Mouse (Mus musculus): ENCODE measurements around the gene Gast.
"Not testable (repeated sequence)": the region's sequence is repeated elsewhere in the genome, so short reads cannot be mapped to it uniquely, and the experiment has no call there.

Gene Gast

DNA sequence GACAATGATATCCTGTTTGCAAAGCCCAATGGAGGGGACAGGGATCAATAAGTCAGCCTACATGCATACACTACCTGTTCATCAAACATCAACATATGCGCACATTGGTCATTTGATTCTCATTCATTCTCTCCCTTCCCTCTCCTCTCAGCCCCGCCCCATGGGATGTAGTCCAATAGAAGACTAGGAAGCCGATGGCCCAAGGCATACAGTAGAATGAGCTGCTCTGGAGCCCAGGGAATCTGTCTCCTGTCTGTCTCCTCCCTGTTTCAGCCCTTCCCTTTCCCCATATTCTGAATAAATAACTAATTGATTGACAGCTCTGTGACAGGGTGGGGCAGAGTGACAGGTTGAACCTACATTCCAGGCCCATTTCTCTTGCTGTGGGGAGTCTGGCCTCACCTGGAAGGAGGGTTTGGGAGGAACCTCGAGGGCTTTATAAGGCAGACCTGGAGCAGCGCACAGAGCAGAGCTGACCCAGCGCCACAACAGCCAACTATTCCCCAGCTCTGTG lies at the start of gene Gast:
Gene Gast (plus strand): TSS at position 464 of the 514 bp plus-strand sequence.
- no peak for DNase-seq

DNA sequence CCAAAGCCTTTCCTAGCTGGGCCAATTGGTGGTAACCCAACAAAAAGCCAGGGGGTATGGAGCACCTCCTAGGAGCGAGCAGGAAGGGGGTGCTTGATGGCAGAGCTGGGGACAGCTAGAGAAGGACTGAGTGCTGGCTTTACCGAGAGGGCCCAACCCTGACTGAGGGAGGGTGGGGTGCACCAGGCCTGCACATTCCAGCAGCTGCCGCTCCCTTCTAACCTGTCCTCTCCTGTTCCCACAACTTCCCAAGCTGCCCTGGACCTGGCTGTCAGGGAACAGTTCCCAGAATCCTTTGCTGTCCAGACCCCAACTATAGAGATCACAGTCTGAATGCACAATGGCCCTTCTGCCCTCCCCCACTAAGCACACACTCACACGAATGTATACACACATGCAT lies 49.2 kb upstream of the Gast start:
- DNase-seq = no peak

DNA sequence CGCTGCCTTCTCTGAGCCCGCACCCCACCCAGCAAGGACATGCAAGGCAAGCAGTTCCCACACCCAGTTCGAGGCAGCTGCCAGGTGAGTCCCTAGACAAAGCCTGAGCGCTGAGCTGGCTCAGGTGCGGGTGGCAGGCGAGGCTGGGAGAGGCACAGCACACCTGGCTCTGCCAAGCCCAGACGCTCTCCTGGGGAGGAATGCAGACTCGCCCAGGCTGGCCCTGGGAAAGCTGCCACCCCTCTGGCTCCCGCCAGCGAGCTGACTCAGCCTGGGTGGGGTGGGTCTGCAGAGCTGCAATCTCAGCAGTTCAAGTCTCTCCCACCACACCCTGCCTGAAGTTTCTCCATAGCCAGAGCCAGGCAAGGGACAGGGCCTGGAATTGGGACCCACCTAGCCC lies 47.2 kb upstream of the Gast start:
- DNase-seq = no peak

DNA sequence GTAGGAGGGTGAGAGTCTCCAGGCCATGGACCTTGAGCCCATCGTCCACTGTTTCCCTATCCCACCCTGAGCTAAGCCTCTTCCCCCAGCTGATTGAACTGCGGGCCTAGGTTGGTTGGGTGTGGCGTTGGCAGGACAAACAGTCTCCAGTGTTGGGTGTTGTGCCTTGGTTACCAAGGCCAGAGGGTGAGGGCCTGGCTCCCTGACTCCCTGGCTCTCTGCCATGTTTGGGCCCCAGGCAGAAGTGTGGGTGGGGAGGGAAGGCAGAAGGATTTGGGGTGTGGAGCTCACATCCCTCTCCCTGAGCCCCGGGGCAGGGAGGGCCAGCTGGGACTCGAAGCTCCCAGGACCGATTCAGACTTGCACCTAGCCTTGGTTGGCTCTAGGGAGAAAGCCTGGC lies 45.3 kb upstream of the Gast start:
- no peak for DNase-seq

DNA sequence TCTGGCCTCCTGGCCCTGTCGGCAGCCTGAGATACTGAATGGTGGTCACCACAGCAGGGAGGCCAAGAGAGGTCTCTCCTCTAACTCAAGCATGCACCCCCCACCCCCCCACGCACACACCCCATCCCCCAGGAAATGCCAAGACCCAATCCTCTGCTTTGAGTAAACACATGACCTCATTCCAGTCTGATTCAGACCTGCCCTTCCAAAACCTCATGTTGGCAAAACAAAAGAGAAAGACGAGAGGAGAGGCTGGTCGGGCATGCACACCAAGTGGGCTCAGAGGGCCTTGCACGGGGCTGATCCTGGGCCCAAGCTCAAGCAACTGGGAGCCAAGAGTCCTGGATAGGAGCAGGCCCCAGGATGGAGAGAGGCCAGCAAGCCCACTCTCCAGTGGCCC lies 44.0 kb upstream of the Gast start:
- DNase-seq = no peak

DNA sequence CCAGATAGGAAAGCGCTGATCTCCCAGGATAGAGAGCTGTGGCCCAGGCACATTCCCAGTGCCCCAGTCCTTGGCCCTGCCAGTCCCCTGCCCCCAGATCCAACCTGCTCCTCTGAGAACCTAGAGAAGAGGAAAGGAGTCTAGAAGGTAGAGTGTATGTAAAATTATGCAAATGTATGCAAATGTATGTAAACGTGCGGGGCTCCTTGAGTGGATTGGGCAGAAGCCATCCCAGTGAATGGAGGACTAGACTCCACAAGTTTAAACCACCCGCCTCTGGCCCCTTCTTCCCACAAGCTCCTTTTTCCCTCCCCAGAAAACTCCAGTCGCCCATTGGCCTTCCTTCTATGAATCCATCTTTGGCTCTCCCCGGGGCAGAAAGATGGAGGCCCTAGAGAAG lies 41.3 kb upstream of the Gast start:
- DNase-seq = no peak

DNA sequence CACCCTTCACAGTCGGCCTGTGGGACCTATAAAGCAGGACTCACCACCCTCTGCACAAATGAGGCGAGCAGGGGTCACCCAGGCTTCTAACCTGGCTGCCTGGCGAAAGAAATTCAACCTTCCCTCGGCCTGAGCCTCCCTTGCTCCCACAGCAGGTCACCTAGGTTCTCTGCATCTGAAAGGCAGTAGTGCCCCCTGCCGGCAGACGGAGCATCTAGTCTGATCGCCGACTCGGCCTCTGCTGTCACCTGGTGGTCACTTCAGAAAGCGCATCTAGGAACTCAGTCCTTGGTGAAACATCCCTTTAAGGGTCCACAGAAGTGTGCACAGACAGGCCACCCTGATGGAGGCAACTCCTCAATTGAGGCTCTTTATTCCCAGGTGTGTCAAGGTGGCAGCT lies 38.9 kb upstream of the Gast start:
- DNase-seq = peak; percentile 87 to 88

DNA sequence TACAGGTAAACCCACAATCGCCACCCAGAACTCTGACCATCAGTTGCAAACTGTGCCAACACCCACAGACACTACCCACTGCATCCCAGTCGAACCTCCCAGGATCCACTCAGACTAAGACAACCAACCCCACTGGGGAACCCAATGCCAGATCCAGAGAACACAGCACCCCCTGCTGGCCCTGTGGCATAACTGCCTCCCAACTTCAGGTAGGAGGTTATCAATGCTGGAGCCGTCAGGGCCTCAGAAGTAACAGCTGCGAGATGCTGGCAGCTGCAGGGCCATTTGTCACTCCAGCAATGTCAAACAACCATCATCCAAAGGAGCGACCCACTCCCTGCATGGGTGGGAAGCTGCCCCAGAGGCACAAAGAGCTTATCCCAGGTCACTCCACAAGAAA lies 36.4 kb upstream of the Gast start:
- DNase-seq = peak; percentile 63 to 67

DNA sequence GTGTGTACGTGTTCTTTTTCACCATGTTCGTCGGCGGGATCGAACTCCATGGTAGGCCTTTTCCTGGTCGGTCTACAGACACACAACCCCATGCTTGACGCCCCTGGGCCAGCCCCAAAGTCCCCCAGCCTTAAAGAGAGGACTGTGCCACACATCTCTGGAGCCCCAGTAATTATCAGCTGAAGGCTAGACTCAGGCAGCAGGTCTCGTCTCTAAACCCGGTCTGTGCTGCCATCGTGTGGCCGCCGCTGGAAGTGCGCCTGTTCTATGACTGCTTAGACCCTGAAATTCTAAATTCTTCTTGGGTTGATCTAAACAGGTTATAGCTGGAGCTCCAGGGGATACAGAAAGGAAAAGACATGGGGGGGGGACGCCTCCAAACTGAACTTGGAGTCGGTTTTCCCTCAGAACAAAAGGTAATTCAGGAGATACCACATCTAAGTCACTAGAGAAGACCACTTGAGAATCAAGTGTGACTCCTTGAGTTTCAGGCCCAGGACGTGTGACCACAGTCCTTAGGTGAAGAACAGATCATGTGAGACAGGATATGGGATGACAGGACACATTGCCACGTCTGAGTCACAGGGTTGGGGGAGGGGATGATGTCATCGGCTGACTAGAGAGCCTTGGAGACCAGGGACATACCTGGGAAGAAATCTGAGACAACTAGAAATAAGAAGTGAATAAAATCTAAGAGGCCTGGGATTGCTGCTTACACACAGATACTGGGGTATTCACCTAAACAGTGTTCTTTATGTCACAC lies 35.8 kb upstream of the Gast start:
- DNase-seq = peak; percentile 90

DNA sequence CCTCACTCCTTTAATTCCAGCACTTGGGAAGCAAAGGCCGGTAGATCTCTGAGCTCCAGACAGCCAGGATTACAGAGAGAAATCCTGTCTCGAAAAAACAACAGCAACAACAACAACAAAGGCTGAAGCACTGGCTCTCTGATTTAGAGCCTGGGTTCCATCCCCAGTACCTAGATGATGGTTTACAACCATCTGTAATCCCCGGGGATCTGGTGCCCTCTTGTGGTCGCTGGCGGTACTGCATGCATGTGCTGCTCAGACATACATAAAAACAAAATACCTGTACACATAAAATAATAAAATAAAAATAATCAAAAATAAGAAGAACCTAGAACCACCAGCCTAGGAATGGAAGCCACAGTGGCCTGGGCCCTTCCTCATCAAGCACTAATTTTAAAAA lies 33.9 kb upstream of the Gast start:
- peak; percentile 86 to 87 for DNase-seq

DNA sequence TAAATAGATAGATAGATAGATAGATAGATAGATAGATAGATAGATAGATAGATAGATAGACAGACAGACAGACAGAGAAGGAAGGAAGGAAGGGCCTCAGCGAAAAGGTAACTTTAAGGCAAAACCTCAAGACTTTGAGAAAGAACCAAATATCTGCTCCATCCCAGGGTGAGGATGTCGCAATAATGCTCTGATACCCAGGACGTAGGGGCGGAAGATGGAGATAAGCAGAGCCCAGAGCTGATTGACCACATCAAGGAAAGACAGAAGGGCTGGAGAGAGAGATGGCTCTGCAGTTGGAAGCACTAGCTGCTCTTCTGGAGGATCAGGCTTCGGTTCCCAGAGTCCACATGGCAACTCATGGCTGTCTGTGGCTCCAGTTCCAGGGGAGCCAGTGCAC lies 32.9 kb upstream of the Gast start:
- DNase-seq = no peak

DNA sequence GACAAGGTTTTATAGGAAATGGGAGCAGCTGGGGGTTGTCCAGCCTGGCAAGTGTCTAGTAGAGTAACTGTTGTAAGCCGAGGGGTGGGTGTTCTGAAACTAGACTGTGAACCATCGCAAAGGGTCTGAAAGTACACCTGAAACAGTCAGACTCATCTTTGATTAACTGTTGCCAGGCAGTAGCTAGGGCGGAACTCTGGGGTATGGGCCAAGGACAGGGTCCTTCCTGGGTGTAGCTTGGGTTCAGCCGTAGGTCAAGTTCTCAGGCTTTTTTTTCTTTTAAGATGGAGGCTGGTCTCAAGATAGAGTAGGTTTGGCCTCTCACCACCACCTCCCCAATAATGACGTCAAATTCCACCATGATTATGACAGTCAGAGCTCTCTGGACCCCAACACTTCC lies 26.3 kb upstream of the Gast start:
- DNase-seq = no peak

DNA sequence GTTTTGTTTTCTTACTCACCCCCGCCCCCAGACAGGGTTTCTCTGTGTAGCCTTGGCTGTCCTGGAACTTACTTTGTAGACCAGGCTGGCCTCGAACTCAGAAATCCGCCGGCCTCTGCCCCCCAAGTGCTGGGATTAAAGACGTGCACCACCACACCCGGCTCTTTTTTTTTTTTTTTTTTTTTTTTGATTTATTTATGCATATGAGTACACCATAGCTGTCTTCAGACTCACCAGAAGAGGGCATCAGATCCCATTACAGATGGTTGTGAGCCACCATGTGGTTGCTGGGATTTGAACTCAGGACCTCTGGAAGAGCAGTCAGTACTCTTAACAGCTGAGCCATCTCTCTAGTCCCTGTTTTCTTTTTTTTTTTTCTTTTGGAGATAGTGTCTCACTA lies 25.5 kb upstream of the Gast start:
- DNase-seq = not testable (repeated sequence)

DNA sequence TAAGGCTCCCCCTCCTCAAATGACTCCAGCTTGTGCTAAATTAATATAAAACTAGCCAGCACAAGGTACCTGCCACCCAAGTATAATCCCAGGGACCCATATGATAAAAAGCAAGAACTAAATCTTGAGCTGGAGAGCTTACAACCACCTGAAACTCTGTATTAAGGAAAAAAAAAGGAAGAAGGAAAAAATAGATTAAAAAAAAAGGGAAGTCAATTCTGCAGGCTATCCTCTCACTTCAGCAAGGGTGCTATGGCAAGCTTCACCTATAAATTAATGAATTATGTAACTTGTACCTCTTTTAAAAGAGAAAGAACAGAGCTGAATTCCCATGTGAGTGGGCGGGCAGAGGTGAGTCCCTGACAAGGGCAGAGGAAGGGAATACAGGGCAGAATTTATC lies 22.6 kb upstream of the Gast start:
- no peak for DNase-seq

DNA sequence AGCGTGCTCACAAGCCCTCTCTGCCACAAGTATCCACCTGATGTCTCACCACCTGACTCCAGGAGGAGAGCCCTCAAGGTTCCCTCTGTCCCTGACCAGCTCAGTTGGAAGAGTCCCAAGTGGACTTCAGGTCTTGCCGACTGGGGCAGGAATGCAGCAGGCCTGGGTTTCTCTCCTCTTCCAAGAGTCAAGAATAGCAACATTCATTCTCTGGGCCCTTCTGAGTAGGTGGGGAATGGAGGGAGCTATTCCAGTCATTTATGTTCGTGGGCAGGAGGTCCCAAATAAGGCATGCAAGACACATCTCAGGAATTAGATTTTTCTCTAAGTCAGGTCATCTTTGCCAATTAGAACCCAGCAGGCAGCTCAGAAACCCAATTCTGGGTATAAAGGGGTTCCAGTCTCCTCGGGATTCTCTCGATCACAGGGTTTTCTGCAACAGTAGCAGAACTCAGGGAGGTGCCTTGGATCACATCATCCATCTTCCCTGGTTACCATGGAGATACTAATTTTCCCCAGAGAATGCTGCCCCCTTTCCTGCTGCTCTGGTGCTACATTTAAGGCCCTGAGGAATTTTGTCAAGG lies 22.0 kb upstream of the Gast start:
- no peak for DNase-seq

DNA sequence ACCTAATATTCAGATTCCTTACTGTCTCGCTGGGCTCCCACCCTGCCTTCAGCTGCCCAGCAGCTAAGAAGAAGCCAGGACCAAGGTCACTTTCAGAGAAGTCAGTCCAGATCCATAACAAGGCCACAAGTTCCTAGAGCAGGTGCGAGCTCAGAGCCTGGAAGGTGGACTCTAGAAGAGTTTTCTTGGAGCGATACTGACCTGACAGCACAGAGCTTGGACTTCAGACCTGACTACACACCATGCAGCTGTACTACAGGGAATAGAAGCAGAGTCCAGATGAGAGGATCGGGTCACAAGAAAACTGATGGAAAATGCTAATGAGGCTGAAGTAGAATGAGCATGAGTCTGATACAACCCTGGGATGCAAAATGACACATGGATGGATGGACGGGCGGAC lies 20.8 kb upstream of the Gast start:
- no peak for DNase-seq

DNA sequence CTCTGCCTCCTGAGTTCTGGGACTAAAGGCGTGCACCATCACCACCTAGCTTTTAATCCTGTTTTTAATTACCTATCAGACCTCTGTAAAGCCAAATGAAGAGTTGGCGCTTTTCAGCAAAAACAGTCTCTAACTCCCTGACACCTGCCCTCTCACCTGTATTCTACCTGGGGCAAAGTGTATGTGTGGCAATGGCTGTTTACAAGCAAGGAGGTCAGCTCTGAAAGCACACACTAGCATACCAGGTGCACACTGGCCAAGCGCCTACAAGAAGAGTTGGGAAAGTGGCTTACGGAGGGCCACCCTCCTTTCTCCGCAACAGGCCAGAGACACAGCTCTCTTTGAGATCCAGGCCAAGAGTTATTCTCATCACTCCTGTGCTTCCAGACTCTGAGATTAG lies 18.8 kb upstream of the Gast start:
- DNase-seq = no peak

DNA sequence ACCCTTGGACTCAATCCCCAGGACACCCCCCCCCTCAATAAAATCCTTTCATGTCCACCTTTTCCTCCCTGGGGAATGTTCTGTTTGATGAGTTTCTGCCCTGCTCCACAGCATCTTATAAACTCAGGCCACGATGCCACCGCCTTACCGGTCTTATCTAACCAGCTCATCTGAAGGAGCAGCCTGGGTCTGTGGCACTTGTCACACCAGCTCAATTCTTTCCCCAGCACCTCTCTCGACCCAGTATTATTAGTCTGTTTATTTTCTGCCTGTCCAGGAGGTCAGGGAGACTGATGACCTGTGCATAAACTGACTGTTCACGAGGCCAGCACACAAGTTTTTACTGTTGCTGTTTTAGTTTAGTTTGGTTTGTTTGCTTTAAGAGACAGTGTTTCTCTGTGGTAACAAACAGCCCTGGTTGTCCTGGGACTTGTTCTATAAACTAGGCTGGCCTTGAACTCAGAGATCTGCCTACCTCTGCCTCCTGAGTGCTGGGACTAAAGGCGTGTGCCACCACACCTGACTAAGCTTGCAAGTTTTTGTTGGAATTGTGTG lies 16.3 kb upstream of the Gast start:
- no peak for DNase-seq

DNA sequence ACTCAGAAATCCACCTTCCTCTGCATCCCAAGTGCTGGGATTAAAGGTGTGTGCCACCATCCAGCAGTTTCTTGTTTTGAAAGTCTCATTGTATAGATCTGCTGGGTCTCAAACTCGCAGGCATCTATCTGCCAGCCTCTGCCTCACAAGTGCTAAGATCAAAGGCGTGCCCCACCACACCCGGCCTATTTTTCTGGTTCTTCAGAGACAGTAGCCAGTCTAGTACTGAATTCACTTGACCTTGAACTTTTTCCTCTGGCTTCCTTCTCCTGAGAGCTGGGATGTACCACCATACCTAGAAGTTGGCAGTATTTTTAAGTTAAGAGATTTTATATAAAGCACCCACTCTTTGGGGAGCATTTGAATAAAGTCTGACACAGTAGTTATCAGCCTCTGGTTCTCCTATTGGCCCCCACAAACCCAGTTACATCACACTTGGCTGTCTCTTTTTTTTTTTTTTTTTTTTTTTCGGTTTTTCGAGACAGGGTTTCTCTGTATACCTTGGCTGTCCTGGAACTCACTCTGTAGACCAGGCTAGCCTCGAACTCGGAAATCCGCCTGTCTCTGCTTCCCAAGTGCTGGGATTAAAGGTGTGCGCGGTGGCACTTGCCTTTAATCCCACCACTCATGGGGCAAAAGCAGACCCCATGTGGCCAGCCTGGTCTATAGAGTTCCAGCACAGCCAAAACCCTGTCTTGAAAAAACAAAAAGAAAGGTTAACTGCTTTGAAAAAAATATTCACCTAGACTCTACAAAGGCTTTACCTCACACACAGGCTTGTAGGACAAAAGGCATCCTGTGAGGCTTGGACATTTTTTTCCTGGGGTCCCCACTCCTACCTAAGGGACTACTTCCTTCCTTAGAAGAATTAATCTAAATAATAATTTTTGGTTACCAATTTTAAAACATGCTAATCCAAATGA lies 15.4 kb upstream of the Gast start:
- no peak for DNase-seq

DNA sequence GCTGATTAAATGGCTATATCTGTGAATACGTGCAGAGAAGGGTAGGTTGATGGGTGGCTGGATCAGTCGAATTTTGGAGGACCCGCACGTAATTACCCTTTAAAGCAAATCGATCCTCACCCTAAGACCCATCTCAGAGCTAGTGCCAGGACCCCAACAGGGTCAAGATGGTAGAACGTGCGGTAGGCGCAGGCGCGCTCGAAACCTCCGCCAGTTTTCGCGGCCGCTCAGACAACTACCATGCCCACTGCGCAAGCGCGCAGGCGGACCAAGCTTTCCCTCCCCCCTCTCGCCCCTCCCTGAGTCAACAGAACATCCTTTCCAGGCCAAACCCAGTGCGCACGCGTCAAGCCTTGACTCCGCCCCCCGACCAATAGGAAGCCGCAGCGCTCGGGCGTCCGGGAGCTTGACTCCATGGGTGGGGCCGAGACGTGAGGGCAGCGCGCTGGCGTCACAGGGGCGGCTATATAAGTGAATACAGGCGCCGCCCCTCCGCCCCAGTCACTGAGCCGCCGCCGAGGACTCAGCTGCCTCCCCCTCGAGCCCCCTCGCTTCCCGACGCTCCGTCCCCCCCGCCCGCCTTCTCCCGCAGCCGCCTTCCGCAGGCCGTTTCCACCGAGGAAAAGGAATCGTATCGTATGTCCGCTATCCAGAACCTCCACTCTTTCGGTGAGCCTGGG lies 14.6 kb upstream of the Gast start, which contains the start of gene Eif1:
Gene Eif1 (plus strand): TSS at position 394 of the 680 bp plus-strand sequence.
- peak; percentile 100 for DNase-seq

DNA sequence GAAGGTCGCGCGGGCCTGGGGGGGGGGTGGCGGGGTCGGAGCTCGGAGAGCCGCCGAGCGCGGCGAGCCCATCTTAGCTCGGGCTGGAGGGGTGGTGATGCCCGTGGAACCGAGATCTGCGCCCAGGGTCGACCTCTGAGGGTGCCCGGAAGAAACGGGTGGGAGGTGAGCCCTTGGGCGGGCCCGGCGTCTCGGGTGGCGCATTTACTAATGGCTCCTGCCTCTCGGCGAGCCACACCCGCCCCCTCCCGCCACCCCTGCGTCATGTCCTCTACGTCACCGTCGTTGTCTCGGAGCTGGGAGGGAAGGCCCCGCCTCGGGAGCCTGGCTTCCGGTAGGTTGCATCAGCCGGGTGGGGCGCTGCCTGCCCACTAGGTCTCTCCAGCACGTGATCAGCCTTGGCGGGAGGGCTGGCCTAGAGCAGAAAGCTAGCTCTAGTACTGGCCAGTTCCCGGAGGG lies 14.0 kb upstream of the Gast start:
- DNase-seq = peak; percentile 97 to 98

DNA sequence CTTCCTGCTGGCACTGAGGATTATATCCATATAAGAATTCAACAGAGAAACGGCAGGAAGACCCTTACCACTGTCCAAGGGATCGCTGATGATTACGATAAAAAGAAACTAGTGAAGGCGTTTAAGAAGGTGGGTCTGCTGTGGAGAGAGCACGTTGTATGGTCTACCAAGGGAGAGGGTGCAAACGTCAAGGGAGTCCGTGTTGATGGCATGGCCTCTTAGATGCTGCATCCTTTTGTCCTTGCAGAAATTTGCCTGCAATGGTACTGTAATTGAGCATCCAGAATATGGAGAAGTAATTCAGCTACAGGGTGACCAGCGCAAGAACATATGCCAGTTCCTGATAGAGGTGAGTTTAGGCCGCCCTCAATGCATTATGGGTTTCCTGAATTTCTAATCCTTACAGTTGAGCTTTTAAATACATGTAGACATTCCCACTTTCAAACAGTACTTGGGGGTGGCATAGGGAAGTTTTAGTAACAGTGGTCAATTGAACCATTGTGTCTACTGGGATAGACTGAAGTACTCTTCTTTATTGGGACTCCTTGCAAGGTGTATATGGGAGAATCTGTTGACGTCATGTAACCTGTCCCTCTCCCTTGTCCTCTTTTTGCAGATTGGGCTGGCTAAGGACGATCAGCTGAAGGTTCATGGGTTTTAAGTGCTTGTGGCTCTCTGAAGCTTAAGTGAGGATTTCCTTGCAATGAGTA lies 13.4 kb upstream of the Gast start:
- not testable (repeated sequence) for DNase-seq

All from B cell, adult 2 months (primary cell).